Mouse (Mus musculus) telencephalon, adult 2 months (tissue): Measurements from ENCODE around the gene Cdadc1.
A peak's percentile ranks its signal among the peaks of the same experiment; 100 is the strongest.

Experiments
- DNase-seq: peaks from one replicate; pipeline ENCODE4 v3.0.0-alpha.2; 2011; ENCODE audit warnings: low read depth, low spot score

Gene Cdadc1

DNA sequence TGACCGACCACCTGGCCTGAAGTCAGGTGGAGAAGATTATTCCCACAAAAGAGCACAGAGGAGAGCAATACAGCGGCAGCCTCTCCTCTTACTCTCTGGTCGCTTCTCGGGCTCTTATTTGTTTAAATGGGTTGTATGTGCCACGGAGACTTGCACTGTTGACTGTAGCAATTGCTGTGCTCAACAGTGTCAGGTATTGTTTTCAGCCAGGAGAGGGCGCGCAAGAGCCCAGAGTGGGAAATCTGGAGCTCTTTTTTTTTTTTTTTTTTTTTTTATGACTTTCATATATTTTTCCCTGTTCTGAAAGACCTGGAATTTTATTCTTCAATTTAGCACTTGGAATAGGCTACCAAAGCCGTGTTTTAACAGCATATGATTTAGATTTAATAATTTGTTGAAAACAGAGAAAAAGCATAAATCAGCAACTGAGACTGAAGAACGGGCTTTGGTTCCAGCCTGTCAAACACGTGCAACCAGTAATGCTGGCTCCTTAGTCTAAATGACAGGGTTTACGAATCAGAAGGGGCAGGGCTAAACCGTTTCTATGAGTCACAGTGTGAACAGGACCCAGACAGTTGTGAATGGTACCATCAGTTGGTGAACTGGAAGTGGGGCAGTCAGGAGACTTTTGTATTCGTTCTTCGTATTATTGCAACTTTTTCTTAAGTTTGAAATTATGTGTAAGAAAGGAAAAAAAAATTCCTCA lies 15.3 kb upstream of the Cdadc1 start:
- no peak for DNase-seq

DNA sequence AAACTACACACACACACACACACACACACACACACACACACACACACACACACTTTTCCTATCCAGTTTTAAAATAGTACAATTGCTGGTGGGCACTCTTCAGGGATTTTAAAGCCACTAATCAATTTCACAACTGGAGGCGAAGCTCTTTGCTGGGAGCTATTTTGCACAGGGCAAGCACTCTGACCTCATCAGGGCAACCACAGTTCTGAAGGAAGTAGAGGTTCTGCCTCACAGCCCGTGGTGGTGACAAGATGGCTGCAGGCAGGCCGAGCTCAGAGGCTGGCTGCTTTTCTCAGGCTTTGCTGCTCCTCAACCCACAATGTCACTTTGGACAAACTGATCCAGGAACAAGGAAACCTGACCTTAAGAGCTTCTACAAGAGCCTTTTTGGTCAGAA lies 9.3 kb upstream of the Cdadc1 start:
- DNase-seq = no peak

DNA sequence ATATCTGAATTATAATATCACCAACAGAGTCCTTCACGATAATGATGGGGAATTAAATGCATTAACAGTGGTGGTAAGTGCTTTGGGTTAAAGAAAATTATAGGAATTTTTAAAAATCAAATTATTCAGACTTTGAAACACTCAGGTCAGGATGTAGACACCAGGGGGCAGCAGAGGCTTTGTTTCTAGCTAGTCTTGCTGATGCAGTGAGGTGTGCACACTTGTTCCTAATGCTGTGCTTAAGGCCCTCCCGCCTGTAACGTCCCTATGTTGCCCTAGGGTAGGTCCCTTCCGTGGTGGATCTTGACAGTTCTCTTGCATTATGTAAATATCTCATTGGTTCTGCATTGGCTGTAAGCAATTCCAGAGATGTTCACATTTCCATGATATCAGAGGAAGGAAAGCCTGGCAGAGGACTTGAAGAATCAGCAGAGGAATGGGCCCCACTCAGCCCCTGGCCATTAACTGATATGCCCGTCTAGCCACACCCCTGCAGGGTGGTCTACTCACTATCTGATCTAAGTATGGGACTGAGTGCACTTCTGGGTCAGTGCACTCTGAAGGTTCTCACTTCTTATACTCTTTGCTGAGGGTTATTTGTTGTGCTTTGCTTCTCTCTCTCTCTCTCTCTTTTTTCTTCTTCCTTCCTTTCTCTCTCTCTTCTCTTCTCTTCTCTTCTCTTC lies 8.1 kb upstream of the Cdadc1 start:
- no peak for DNase-seq

DNA sequence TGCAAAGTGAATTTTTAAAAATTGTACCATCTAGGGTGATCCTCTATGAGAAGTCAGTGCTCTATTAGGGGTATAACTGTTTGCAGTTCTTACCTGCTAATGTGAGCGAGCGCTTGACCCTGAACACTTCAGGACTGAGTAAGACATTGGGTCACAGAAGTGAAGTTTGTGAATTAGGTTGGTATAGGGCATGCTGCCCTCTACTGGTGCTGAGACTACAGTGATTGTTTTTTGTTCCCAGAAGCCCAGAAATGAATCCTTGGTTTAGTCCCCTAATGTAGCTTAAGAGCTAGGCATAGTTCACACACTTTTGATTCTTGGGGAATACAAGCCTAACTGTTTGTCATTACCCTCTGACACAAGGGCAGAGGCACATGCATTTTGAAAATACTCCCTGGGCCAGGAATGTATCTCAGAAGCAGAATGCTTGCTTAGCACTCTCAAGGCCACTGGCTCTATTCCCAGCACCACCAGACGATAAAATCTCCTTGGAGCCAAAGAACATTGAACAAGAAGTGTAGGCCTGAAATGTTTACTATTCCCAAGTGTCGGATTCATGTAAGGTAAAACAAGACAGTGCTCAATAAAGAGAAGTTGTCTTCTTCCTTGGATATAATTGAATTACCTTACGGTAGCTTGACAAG lies 6.4 kb upstream of the Cdadc1 start:
- DNase-seq = no peak

GRCm38 (mm10) chr14:59598260-59598627 lies 485 bp upstream of the Cdadc1 start:
- no peak for DNase-seq

DNA sequence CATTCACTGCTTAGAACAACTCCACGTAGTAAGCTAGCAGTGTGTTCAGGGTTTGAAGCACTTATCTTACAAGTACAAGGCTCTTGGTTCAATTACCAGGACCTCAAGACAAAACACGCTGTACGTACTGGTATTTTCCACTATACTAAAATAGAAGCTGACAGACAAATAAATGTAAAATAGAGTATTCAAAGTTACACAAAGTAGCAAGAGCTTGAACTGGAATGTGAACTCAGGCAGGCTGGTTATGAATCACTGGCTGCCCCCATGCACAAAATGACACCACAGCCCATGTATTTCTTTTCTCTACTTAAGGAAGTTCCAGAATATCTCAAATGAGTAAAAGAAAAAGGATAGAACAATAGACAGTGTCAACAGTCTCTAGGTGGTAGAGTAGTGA lies 2.8 kb downstream of the Cdadc1 start:
- DNase-seq = no peak

- no peak for DNase-seq
These were observed 5.2 kb downstream of the Cdadc1 start for GRCm38 (mm10) chr14:59592593-59592992.

- no peak for DNase-seq
These were observed 5.9 kb downstream of the Cdadc1 start for GRCm38 (mm10) chr14:59591901-59592300.

- DNase-seq = no peak
These were observed 7.1 kb downstream of the Cdadc1 start for GRCm38 (mm10) chr14:59590614-59591013.

GRCm38 (mm10) chr14:59576385-59576784 lies 21.4 kb downstream of the Cdadc1 start:
- no peak for DNase-seq

GRCm38 (mm10) chr14:59566756-59567155 lies 31.0 kb downstream of the Cdadc1 start:
- DNase-seq = no peak

GRCm38 (mm10) chr14:59557886-59558285 lies 39.9 kb downstream of the Cdadc1 start:
- DNase-seq = peak; percentile 28

DNA sequence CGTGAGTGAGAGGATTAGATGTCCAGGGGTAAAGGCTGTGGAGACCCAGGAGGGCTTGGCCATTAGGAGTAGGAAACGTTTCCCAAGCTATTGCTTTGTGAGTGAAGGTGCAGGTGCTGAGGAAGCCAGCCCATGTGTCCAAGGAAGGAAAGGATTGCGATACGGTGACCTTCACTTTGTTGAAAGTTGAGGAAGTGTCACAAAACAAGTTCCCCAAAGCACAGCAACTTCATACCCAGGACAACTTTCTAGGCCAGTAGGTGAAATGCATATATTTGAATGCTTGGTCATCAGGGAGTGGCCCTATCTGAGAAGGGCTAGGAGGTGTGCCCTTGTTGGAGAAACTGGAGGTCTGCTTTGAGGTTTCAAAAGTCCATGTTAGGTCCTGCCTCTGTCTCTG lies 40.7 kb downstream of the Cdadc1 start:
- DNase-seq = no peak

DNA sequence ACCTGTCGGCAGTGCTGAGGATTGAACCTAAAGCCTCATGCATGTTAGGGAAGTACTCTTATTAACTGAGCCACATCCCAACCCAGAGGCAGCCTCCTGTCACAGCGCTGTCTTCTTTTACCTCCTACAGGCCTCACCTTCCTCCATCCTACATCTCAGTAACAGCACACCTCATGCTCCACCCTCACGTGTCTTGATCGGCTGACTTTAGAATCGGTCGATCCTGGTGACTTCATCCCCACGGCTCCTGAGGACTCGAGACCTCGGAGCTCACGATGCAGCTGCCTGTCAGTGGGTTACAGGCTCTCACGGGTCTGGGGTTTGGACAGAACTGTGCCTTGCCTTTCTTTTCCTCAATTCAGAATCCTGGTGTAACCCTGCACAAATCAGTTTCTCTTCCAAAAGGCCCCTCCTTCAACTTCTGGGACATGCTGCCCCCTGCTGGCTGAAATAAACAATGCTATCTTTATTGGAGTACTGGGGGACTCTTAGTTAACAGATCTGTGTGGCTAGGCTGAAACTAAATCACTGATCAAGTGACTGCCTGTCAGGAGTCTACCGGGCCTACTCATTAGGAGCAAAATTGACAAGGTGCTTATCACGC lies 41.7 kb downstream of the Cdadc1 start:
- DNase-seq = peak; percentile 55

DNA sequence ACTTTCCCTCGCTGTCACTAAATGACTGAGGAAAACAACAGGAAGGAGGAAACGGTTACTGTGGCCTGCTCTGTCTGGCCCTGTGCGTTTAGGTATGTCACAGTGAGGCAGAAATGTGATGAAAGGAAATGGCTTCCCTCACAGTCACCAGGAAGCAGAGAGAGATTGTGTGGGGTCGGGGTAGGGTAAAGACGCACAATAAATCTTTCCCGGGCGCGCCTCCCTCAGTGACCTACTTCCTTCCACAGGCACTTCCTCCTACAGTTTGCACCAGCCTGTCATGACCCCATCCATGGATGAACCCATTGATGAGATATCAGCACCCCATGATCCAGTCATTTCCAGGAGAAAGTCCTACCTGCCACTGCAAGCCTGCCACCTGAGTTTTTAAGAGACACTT lies 42.7 kb downstream of the Cdadc1 start:
- DNase-seq = no peak

DNA sequence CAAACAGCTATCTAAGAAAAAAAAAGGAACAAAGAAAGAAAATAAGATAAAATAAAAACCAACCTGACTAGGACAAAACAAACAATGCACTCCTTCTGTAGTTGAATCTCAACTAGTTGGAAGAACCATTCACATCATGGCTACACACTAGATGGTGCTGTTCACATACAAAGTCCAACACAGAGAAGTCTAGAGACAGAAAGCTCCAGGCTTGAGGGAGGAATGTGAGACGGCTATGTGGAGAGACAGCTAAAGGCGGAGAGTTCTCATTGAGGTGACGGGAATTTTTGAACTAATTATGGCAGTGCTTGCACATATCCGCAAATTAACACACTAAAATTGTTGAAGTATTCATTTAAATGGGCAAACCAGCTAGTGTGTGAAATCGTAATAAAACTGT lies 43.7 kb downstream of the Cdadc1 start:
- DNase-seq = no peak

DNA sequence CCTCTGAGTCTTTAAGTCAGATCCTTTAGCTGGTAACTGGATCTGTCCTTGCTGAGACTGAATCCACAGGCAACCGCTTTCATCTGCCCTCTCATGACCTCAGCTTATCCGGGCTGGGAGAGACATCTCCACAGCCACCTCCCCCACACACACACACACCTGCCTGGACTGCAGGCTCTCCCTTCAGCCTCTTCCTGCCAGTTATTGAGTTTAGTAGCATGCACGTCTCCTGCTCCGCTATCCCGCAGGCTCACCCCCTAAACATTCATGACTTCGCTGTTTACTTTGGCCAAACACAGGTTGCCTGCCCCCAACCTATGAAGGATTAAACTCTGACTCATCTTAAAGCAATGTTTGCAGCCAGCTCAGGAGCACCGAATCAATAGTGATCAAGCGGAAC lies 45.8 kb downstream of the Cdadc1 start:
- no peak for DNase-seq

DNA sequence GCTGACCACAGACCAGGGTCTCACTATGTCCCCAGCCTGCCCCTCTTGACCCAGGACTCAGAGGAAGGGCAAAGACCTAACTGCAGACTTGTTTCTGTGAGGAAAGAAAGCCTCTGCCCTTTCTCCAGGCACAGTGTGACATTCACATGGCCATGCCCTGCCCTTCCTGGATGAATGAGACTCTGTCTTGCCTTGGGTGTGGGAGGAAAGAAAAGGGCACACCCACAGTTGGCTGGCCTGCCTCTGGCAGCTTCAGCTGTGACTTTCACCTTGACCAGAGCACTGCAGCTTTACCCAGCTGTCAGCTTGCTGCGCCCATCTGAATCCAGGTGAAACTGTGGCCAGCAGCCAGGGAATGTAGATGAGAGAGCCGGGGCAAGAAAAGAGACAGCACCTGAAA lies 46.9 kb downstream of the Cdadc1 start:
- DNase-seq = no peak

DNA sequence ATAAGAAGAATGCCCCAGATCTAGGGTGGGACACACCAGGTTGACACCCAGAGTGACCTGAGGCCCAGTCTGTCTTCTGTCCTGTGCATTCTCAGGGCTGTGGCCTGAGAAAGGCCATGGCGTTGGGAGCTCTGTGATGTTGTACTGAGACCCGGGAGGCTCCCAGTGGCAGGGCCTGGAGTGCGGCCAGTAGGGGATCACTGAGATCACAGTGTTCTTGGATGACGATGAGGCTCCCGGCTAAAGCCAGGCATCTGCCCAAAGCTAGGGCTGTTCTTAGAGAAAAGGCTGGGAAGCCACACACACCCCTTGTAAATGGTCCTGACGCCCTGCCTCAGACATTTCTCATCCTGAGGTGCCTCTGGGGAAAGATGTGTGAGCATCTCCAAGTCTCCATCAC lies 48.7 kb downstream of the Cdadc1 start:
- DNase-seq = no peak

DNA sequence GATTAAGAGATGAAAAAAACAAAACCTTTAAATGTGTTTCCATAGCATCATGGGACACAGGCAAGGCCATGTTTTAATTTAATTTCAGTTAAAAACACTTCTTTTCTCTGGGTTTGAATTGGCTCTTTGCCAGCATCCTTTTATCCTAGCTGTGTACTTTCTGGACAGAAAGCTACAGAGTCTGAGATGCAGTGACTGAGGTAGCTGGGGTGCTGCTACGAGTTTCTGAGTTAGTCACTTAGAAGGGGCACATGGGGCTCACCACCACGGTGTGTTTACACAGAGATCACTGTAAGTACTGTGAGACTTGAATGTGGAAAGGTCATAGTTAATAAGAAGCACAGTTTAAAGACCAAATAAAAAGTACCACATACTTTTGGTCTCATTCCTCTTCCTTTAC lies 49.2 kb downstream of the Cdadc1 start:
- no peak for DNase-seq

GRCm38 (mm10) chr14:59547530-59547929 lies 50.2 kb downstream of the Cdadc1 start:
- no peak for DNase-seq

GRCm38 (mm10) chr14:59546162-59546880 lies 51.4 kb downstream of the Cdadc1 start:
- DNase-seq = no peak
